Mouse (Mus musculus): ENCODE measurements around the gene 1700049E17Rik2. TPM values are rescaled to one million over a fixed set of nuclear protein-coding genes. Genes with fewer than 3 reads are reported as not detected.
"Not testable (repeated sequence)": the region's sequence is repeated elsewhere in the genome, so short reads cannot be mapped to it uniquely, and the experiment has no call there.

The 1700049E17Rik2 gene
- not detected in 2 replicates for polyA plus RNA-seq (2012; rRNA removed)

- not testable (repeated sequence) for H3K36me3 ChIP-seq (ENCODE audit: control insufficient read depth, insufficient read depth, low read length); H3K4me1 ChIP-seq (ENCODE audit: control insufficient read depth, insufficient read depth, insufficient read length, low read length); H3K27me3 ChIP-seq (ENCODE audit: control insufficient read depth, insufficient read depth, low read length); H3K27ac ChIP-seq (ENCODE audit: insufficient read depth, low read depth, low read length); H3K4me3 ChIP-seq (ENCODE audit: low read depth, low read length)
- no CpG with 5 or more reads among the region's 1 CpGs for WGBS
Measured at GRCm38 (mm10) chr14:41572911-41573310, at the start of gene 1700049E17Rik2. Gene 1700049E17Rik2, plus strand, starts transcription at chr14:41573211.

GRCm38 (mm10) chr14:41524695-41525094 lies 48.3 kb upstream of the 1700049E17Rik2 start:
- 67% methylated on average over 1 of the region's 1 CpGs for WGBS
- H3K27ac ChIP-seq (ENCODE audit: insufficient read depth, low read depth, low read length); H3K4me3 ChIP-seq (ENCODE audit: low read depth, low read length); H3K4me1 ChIP-seq (ENCODE audit: control insufficient read depth, insufficient read depth, insufficient read length, low read length); H3K27me3 ChIP-seq (ENCODE audit: control insufficient read depth, insufficient read depth, low read length); H3K36me3 ChIP-seq (ENCODE audit: control insufficient read depth, insufficient read depth, low read length): not testable (repeated sequence)

GRCm38 (mm10) chr14:41555483-41555882 lies 17.5 kb upstream of the 1700049E17Rik2 start, which contains the start of gene Gm7970:
Gene Gm7970, minus strand, starts transcription at chr14:41555583.
- H3K4me1 ChIP-seq (ENCODE audit: control insufficient read depth, insufficient read depth, insufficient read length, low read length); H3K27ac ChIP-seq (ENCODE audit: insufficient read depth, low read depth, low read length); H3K4me3 ChIP-seq (ENCODE audit: low read depth, low read length); H3K27me3 ChIP-seq (ENCODE audit: control insufficient read depth, insufficient read depth, low read length); H3K36me3 ChIP-seq (ENCODE audit: control insufficient read depth, insufficient read depth, low read length): not testable (repeated sequence)
- no CpG with 5 or more reads among the region's 2 CpGs for WGBS

GRCm38 (mm10) chr14:41586346-41586745 lies 13.3 kb downstream of the 1700049E17Rik2 start:
- H3K4me3 ChIP-seq (ENCODE audit: low read depth, low read length); H3K36me3 ChIP-seq (ENCODE audit: control insufficient read depth, insufficient read depth, low read length); H3K27ac ChIP-seq (ENCODE audit: insufficient read depth, low read depth, low read length); H3K27me3 ChIP-seq (ENCODE audit: control insufficient read depth, insufficient read depth, low read length); H3K4me1 ChIP-seq (ENCODE audit: control insufficient read depth, insufficient read depth, insufficient read length, low read length): not testable (repeated sequence)
- 73% methylated on average over 1 of the region's 1 CpGs for WGBS

GRCm38 (mm10) chr14:41600935-41601334 lies 27.9 kb downstream of the 1700049E17Rik2 start:
- H3K27me3 ChIP-seq (ENCODE audit: control insufficient read depth, insufficient read depth, low read length): not testable (repeated sequence)

GRCm38 (mm10) chr14:41610690-41611089 lies 37.7 kb downstream of the 1700049E17Rik2 start:
- H3K27me3 ChIP-seq (ENCODE audit: control insufficient read depth, insufficient read depth, low read length); H3K4me3 ChIP-seq (ENCODE audit: low read depth, low read length); H3K36me3 ChIP-seq (ENCODE audit: control insufficient read depth, insufficient read depth, low read length); H3K27ac ChIP-seq (ENCODE audit: insufficient read depth, low read depth, low read length); H3K4me1 ChIP-seq (ENCODE audit: control insufficient read depth, insufficient read depth, insufficient read length, low read length): not testable (repeated sequence)
- WGBS: 71% methylated on average over 1 of the region's 1 CpGs

More at GRCm38 (mm10) chr14:41600935-41601334, 27.9 kb downstream of the 1700049E17Rik2 start:
- not testable (repeated sequence) for H3K36me3 ChIP-seq (ENCODE audit: control insufficient read depth, insufficient read depth, low read length); H3K27ac ChIP-seq (ENCODE audit: insufficient read depth, low read depth, low read length); H3K4me3 ChIP-seq (ENCODE audit: low read depth, low read length); H3K4me1 ChIP-seq (ENCODE audit: control insufficient read depth, insufficient read depth, insufficient read length, low read length)
- 94% methylated on average over 15 of the region's 15 CpGs for WGBS

GRCm38 (mm10) chr14:41622535-41622934 lies 49.5 kb downstream of the 1700049E17Rik2 start:
- H3K27ac ChIP-seq (ENCODE audit: insufficient read depth, low read depth, low read length); H3K27me3 ChIP-seq (ENCODE audit: control insufficient read depth, insufficient read depth, low read length): not testable (repeated sequence)
- 89% methylated on average over 5 of the region's 5 CpGs for WGBS

GRCm38 (mm10) chr14:41624512-41624911 lies 51.5 kb downstream of the 1700049E17Rik2 start, which contains the start of gene Gm3072:
Gene Gm3072, minus strand, starts transcription at chr14:41624612.
- not testable (repeated sequence) for H3K36me3 ChIP-seq (ENCODE audit: control insufficient read depth, insufficient read depth, low read length); H3K4me1 ChIP-seq (ENCODE audit: control insufficient read depth, insufficient read depth, insufficient read length, low read length); H3K4me3 ChIP-seq (ENCODE audit: low read depth, low read length); H3K27ac ChIP-seq (ENCODE audit: insufficient read depth, low read depth, low read length); H3K27me3 ChIP-seq (ENCODE audit: control insufficient read depth, insufficient read depth, low read length)
- WGBS: 91% methylated on average over 1 of the region's 2 CpGs

More at GRCm38 (mm10) chr14:41622535-41622934, 49.5 kb downstream of the 1700049E17Rik2 start:
- not testable (repeated sequence) for H3K4me3 ChIP-seq (ENCODE audit: low read depth, low read length); H3K36me3 ChIP-seq (ENCODE audit: control insufficient read depth, insufficient read depth, low read length); H3K4me1 ChIP-seq (ENCODE audit: control insufficient read depth, insufficient read depth, insufficient read length, low read length)

- not testable (repeated sequence) for H3K4me3 ChIP-seq (ENCODE audit: low read depth, low read length); H3K27me3 ChIP-seq (ENCODE audit: control insufficient read depth, insufficient read depth, low read length); H3K27ac ChIP-seq (ENCODE audit: insufficient read depth, low read depth, low read length); H3K36me3 ChIP-seq (ENCODE audit: control insufficient read depth, insufficient read depth, low read length); H3K4me1 ChIP-seq (ENCODE audit: control insufficient read depth, insufficient read depth, insufficient read length, low read length)
- 96% methylated on average over 9 of the region's 11 CpGs for WGBS
Measured at GRCm38 (mm10) chr14:41630144-41630543, 57.1 kb downstream of the 1700049E17Rik2 start.

Other genes starting within 250 kb of the 1700049E17Rik2 start
- not detected in 2 replicates for gene Gm5798, start 224.6 kb upstream of the 1700049E17Rik2 start, polyA plus RNA-seq (2012; rRNA removed)
- not detected in 2 replicates for gene Gm7945, start 186.8 kb upstream of the 1700049E17Rik2 start, polyA plus RNA-seq (2012; rRNA removed)
- gene Gm6482, start 164.9 kb upstream of the 1700049E17Rik2 start, polyA plus RNA-seq (2012; rRNA removed): not detected in 2 replicates
- gene Gm7954, start 119.7 kb upstream of the 1700049E17Rik2 start, polyA plus RNA-seq (2012; rRNA removed): not detected in 2 replicates
- gene Gm3486, start 83.7 kb upstream of the 1700049E17Rik2 start, polyA plus RNA-seq (2012; rRNA removed): not detected in 2 replicates
- not detected in 2 replicates for gene Gm7970, start 17.6 kb upstream of the 1700049E17Rik2 start, polyA plus RNA-seq (2012; rRNA removed)
- gene Gm3072, start 51.4 kb downstream of the 1700049E17Rik2 start, polyA plus RNA-seq (2012; rRNA removed): not detected in 2 replicates
- gene Gm3676, start 73.3 kb downstream of the 1700049E17Rik2 start, polyA plus RNA-seq (2012; rRNA removed): not detected in 2 replicates
- gene Gm8068, start 128.7 kb downstream of the 1700049E17Rik2 start, polyA plus RNA-seq (2012; rRNA removed): not detected in 2 replicates
- gene Gm7929, start 177.4 kb downstream of the 1700049E17Rik2 start, polyA plus RNA-seq (2012; rRNA removed): not detected in 2 replicates
- not detected in 2 replicates for gene Gm47189, start 199.2 kb downstream of the 1700049E17Rik2 start, polyA plus RNA-seq (2012; rRNA removed)